Mouse (Mus musculus) layer of hippocampus, adult 8-10 months (tissue): ENCODE measurements around the gene Gm20661. TPM values are rescaled to one million over a fixed set of nuclear protein-coding genes. Genes with fewer than 3 reads are reported as not detected.

ENCODE experiments used
- DNase-seq, 2 experiments: peaks; one replicate each; pipeline ENCODE4 v3.0.0; 2022; ENCODE audit warnings: low spot score in 2 of 2
- total RNA-seq, 4 experiments: library from RNA; stranded (reverse); gene quantifications; 2 replicates each; pipeline ENCODE4 v1.2.4; 2022

Gm20661 gene
- 1 to 10 TPM in 3 of 4 experiments, under 1 TPM in 1; 0.71 to 2.1 (median 1.4) TPM for total RNA-seq

GRCm38 (mm10) chr9:107982681-107983346 lies at the start of gene Gm20661:
Gm20661 (plus strand) TSS chr9:107983058.
- DNase-seq: peak in 1 of 2 experiments; percentile 56

GRCm38 (mm10) chr9:107934146-107934545 lies 48.7 kb upstream of the Gm20661 start:
- DNase-seq: no peak

GRCm38 (mm10) chr9:107935374-107935773 lies 47.5 kb upstream of the Gm20661 start, which contains the start of gene Camkv:
Camkv (plus strand) TSS chr9:107935674.
- DNase-seq: no peak

GRCm38 (mm10) chr9:107935790-107936214 lies 47.1 kb upstream of the Gm20661 start:
- DNase-seq: peak in 1 of 2 experiments; percentile 54

GRCm38 (mm10) chr9:107936215-107936822 lies 46.5 kb upstream of the Gm20661 start:
- no peak for DNase-seq

- no peak for DNase-seq
Observed at GRCm38 (mm10) chr9:107936831-107937230, 46.0 kb upstream of the Gm20661 start.

- no peak for DNase-seq
Observed at GRCm38 (mm10) chr9:107947241-107948194, 35.3 kb upstream of the Gm20661 start.

GRCm38 (mm10) chr9:107949184-107949921 lies 33.5 kb upstream of the Gm20661 start:
- no peak for DNase-seq

- DNase-seq: no peak
Observed at GRCm38 (mm10) chr9:107949922-107950235, 33.0 kb upstream of the Gm20661 start, which contains the start of gene Traip. Traip (plus strand) TSS chr9:107950136.

GRCm38 (mm10) chr9:107950460-107951355 lies 32.1 kb upstream of the Gm20661 start:
- peak; percentile 87 to 90 for DNase-seq

GRCm38 (mm10) chr9:107955613-107956289 lies 27.1 kb upstream of the Gm20661 start:
- DNase-seq: no peak

GRCm38 (mm10) chr9:107957141-107957540 lies 25.7 kb upstream of the Gm20661 start:
- no peak for DNase-seq

GRCm38 (mm10) chr9:107959896-107960295 lies 23.0 kb upstream of the Gm20661 start:
- no peak for DNase-seq

GRCm38 (mm10) chr9:107960928-107961327 lies 21.9 kb upstream of the Gm20661 start:
- DNase-seq: no peak

GRCm38 (mm10) chr9:107961351-107961762 lies 21.5 kb upstream of the Gm20661 start:
- peak; percentile 85 to 86 for DNase-seq

- peak; percentile 74 to 81 for DNase-seq
Observed at GRCm38 (mm10) chr9:107961881-107962280, 21.0 kb upstream of the Gm20661 start.

GRCm38 (mm10) chr9:107962916-107963315 lies 19.9 kb upstream of the Gm20661 start:
- DNase-seq: no peak

- DNase-seq: peak; percentile 65 to 72
Observed at GRCm38 (mm10) chr9:107963700-107964099, 19.2 kb upstream of the Gm20661 start.

- no peak for DNase-seq
Observed at GRCm38 (mm10) chr9:107964681-107965080, 18.2 kb upstream of the Gm20661 start.
